ENCODE assay signal across 12 mouse cellular contexts in genomic region chr4:140355144-140355550, GRCm38 (mm10).
A peak's percentile ranks its signal among the peaks of the same experiment; 100 is the strongest.
DNase-seq lines count a peak whose midpoint lies in the region; ATAC-seq and TF ChIP-seq lines count a peak whose summit lies in the region.
"Had no signal": no experiment of that assay in that cellular context is flagged by ENCODE, and none has a peak within 500 bp of the region (broad histone marks: within the 10 kb centered on the region; RNA-seq: fewer than 3 reads in every experiment).

No protein-coding gene starts in this region.

- no peaks in the 10 kb centered on the region for H3K36me3 ChIP-seq in liver, postnatal 0 days (replicated peaks; ENCODE audit: insufficient read depth, low read length)
- H3K36me3 ChIP-seq: heart, embryonic 13.5 days had no signal

- no peak overlapping the region for H3K27ac ChIP-seq in liver, postnatal 0 days (ENCODE audit: low read depth)
- H3K27ac ChIP-seq: heart, embryonic 13.5 days had no signal

- no peak overlapping the region for H3K9ac ChIP-seq in liver, postnatal 0 days (replicated peaks)
- H3K9ac ChIP-seq: heart, embryonic 13.5 days had no signal

- 68% methylated on average over 12 of the region's 12 CpGs for WGBS in liver, postnatal 0 days (ENCODE audit: insufficient replicate concordance)

- H3K9me3 ChIP-seq in liver, postnatal 0 days (ENCODE audit: low read length): no peaks in the 10 kb centered on the region
- H3K9me3 ChIP-seq: heart, embryonic 13.5 days had no signal

- no peaks in the 10 kb centered on the region for H3K4me1 ChIP-seq in liver, postnatal 0 days (ENCODE audit: insufficient read depth)
- H3K4me1 ChIP-seq: heart, embryonic 13.5 days had no signal

- TF ChIP-seq CTCF in liver, postnatal 0 days (IDR thresholded peaks at IDR 0.05; ENCODE audit: low read depth): no peak

- TF ChIP-seq EP300 in liver, postnatal 0 days (IDR thresholded peaks at IDR 0.05; ENCODE audit: low read depth): no peak

- H3K27me3 ChIP-seq in liver, postnatal 0 days (ENCODE audit: insufficient read depth, low read length): no peaks in the 10 kb centered on the region
- H3K27me3 ChIP-seq: heart, embryonic 13.5 days had no signal

- DNase-seq in frontal cortex, postnatal 25 days (ENCODE audit: low spot score in 2 of 2): no peak
- peak; percentile 29 for DNase-seq in right cerebral cortex, adult 18-20 months
- no peak for DNase-seq in right cerebral cortex, postnatal 36 days (ENCODE audit: low spot score in 2 of 2)
- peak; percentile 29 for DNase-seq in layer of hippocampus, adult 9-11 months
- DNase-seq in telencephalon, adult 2 months (ENCODE audit: low read depth, low spot score): peak; percentile 36
- no peak for DNase-seq in liver, postnatal 0 days
- DNase-seq in spleen, postnatal 10 days (ENCODE audit: low spot score in 2 of 2): no peak
- DNase-seq: B cell, adult 2 months; kidney, postnatal 10 days; thymus, postnatal 25 days had no signal

- H3K4me3 ChIP-seq in liver, postnatal 0 days (ENCODE audit: low read depth, low read length): no peak overlapping the region
- H3K4me3 ChIP-seq: heart, embryonic 13.5 days had no signal

- peak; percentile 52 for ATAC-seq in frontal cortex, adult (ENCODE audit: low TSS enrichment)
- no peak for ATAC-seq in liver, postnatal 0 days

- H3K4me2 ChIP-seq in liver, postnatal 0 days (ENCODE audit: low read depth, low read length): no peak overlapping the region
- H3K4me2 ChIP-seq: heart, embryonic 13.5 days had no signal

Comparison
In these comparisons a context has a peak if more than half of its experiments do, and no peak if none do; other contexts are left out.
1. DNase-seq: peak in right cerebral cortex, adult 18-20 months (single experiment), layer of hippocampus, adult 9-11 months (single experiment) and telencephalon, adult 2 months (single experiment); none in frontal cortex, postnatal 25 days (0 of 2), right cerebral cortex, postnatal 36 days (0 of 2), liver, postnatal 0 days (single experiment) and spleen, postnatal 10 days (0 of 2).